Mouse (Mus musculus): ENCODE data around the gene Fosl1. TPM values are rescaled to one million over a fixed set of nuclear protein-coding genes. Genes with fewer than 3 reads are reported as not detected.

Gene Fosl1
- polyA plus RNA-seq, 1 experiment = not detected

GRCm38 (mm10) chr19:5425906-5426565, 21.3 kb upstream of the Fosl1 start:
- TF ChIP-seq POLR2A (IDR thresholded peaks at IDR 0.05; ENCODE audit: borderline replicate concordance, extremely low read depth, insufficient read depth, insufficient read length, poor library complexity, severe bottlenecking) (no peak), CTCF (IDR thresholded peaks at IDR 0.05; ENCODE audit: borderline replicate concordance, extremely low read depth, insufficient read depth, insufficient read length) (no peak)
- DNase-seq (ENCODE audit: low read depth) = no peak

GRCm38 (mm10) chr19:5426640-5427290, 20.6 kb upstream of the Fosl1 start:
- no peak for DNase-seq (ENCODE audit: low read depth)
- TF ChIP-seq POLR2A (IDR thresholded peaks at IDR 0.05; ENCODE audit: borderline replicate concordance, extremely low read depth, insufficient read depth, insufficient read length, poor library complexity, severe bottlenecking) = no peak
- no peak for TF ChIP-seq CTCF (IDR thresholded peaks at IDR 0.05; ENCODE audit: borderline replicate concordance, extremely low read depth, insufficient read depth, insufficient read length)

- TF ChIP-seq CTCF (IDR thresholded peaks at IDR 0.05; ENCODE audit: borderline replicate concordance, extremely low read depth, insufficient read depth, insufficient read length) (peak; percentile 44; the same call in 1 of the 2 replicates), POLR2A (IDR thresholded peaks at IDR 0.05; ENCODE audit: borderline replicate concordance, extremely low read depth, insufficient read depth, insufficient read length, poor library complexity, severe bottlenecking) (no peak)
- DNase-seq (ENCODE audit: low read depth) = peak; percentile 44
These were observed 19.3 kb upstream of the Fosl1 start for GRCm38 (mm10) chr19:5428083-5428482.

- TF ChIP-seq CTCF (IDR thresholded peaks at IDR 0.05; ENCODE audit: borderline replicate concordance, extremely low read depth, insufficient read depth, insufficient read length) (no peak), POLR2A (IDR thresholded peaks at IDR 0.05; ENCODE audit: borderline replicate concordance, extremely low read depth, insufficient read depth, insufficient read length, poor library complexity, severe bottlenecking) (no peak)
- no peak for DNase-seq (ENCODE audit: low read depth)
These were observed 18.1 kb upstream of the Fosl1 start for GRCm38 (mm10) chr19:5429219-5429618.

- DNase-seq (ENCODE audit: low read depth) = no peak
- no peak for TF ChIP-seq POLR2A (IDR thresholded peaks at IDR 0.05; ENCODE audit: borderline replicate concordance, extremely low read depth, insufficient read depth, insufficient read length, poor library complexity, severe bottlenecking)
- TF ChIP-seq CTCF (IDR thresholded peaks at IDR 0.05; ENCODE audit: borderline replicate concordance, extremely low read depth, insufficient read depth, insufficient read length) = no peak
These were observed 17.5 kb upstream of the Fosl1 start for GRCm38 (mm10) chr19:5429806-5430205.

- no peak for DNase-seq (ENCODE audit: low read depth)
- TF ChIP-seq POLR2A (IDR thresholded peaks at IDR 0.05; ENCODE audit: borderline replicate concordance, extremely low read depth, insufficient read depth, insufficient read length, poor library complexity, severe bottlenecking) (no peak), CTCF (IDR thresholded peaks at IDR 0.05; ENCODE audit: borderline replicate concordance, extremely low read depth, insufficient read depth, insufficient read length) (no peak)
These were observed 16.9 kb upstream of the Fosl1 start for GRCm38 (mm10) chr19:5430408-5430807.

GRCm38 (mm10) chr19:5431911-5432464, 15.4 kb upstream of the Fosl1 start:
- TF ChIP-seq POLR2A (IDR thresholded peaks at IDR 0.05; ENCODE audit: borderline replicate concordance, extremely low read depth, insufficient read depth, insufficient read length, poor library complexity, severe bottlenecking) (no peak), CTCF (IDR thresholded peaks at IDR 0.05; ENCODE audit: borderline replicate concordance, extremely low read depth, insufficient read depth, insufficient read length) (no peak)
- DNase-seq (ENCODE audit: low read depth) = no peak

- peak; percentile 42 for DNase-seq (ENCODE audit: low read depth)
- TF ChIP-seq CTCF (IDR thresholded peaks at IDR 0.05; ENCODE audit: borderline replicate concordance, extremely low read depth, insufficient read depth, insufficient read length) (peak; percentile 43; the same call in 1 of the 2 replicates), POLR2A (IDR thresholded peaks at IDR 0.05; ENCODE audit: borderline replicate concordance, extremely low read depth, insufficient read depth, insufficient read length, poor library complexity, severe bottlenecking) (no peak)
These were observed 14.1 kb upstream of the Fosl1 start for GRCm38 (mm10) chr19:5432992-5433852.

- DNase-seq (ENCODE audit: low read depth) = no peak
These were observed 13.4 kb upstream of the Fosl1 start for GRCm38 (mm10) chr19:5433951-5434350.

GRCm38 (mm10) chr19:5444371-5444908, 2.9 kb upstream of the Fosl1 start:
- DNase-seq (ENCODE audit: low read depth) = no peak
- TF ChIP-seq CTCF (IDR thresholded peaks at IDR 0.05; ENCODE audit: borderline replicate concordance, extremely low read depth, insufficient read depth, insufficient read length) = no peak
- TF ChIP-seq POLR2A (IDR thresholded peaks at IDR 0.05; ENCODE audit: borderline replicate concordance, extremely low read depth, insufficient read depth, insufficient read length, poor library complexity, severe bottlenecking) = no peak

More at GRCm38 (mm10) chr19:5433951-5434350, 13.4 kb upstream of the Fosl1 start:
- TF ChIP-seq CTCF (IDR thresholded peaks at IDR 0.05; ENCODE audit: borderline replicate concordance, extremely low read depth, insufficient read depth, insufficient read length) = no peak
- no peak for TF ChIP-seq POLR2A (IDR thresholded peaks at IDR 0.05; ENCODE audit: borderline replicate concordance, extremely low read depth, insufficient read depth, insufficient read length, poor library complexity, severe bottlenecking)

Data from brain, embryonic 14.5 days (tissue).